Mouse (Mus musculus): ENCODE results near the gene Rnaset2a.
"Not testable (repeated sequence)": the region's sequence is repeated elsewhere in the genome, so short reads cannot be mapped to it uniquely, and the experiment has no call there.

Gene Rnaset2a

DNA sequence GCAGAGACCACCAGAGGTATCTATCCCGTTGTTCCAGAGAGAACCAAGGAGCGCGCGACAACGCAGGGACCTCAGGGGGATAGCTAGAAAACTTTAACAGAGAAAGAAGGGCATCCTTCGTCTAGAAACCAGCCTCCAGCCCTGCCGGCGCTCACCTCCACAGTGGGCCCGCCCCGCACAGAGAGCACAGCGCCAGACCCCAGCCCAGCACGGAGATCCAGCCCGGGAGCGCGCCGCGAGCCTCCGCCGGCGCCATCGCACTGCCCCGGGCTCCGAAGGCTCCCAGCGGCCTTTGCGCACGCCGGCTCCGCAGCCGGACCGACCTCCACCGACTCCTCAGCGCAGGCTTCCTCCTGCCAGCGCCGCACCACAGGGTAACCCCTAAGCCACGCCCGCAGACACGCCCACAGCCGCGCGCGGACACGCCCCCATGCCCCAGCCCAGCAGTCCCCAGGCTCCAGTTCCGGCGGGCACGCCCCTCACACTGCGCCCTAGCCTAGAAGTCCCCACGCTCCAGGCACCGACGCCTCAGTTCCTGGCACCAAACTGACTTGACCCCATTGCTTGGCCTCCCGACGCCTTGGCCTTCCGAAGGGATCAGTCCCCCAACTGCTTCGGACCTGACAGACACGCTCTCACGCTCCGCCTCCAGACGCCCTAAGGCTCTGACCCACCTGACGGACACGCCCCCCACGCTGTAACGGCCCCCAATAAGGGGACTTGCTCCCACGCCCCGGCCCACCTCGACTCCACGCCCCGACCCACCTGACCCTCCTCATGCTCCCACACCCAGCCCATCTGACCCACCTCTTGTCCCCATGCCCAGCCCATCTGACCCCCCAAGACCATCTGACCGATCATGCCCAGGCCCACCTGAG, at the start of gene Rnaset2a, which contains the start of gene Gm49673:
TSS of gene Rnaset2a (minus strand) at position 659 of the 878 bp plus-strand sequence.
TSS of gene Gm49673 (minus strand) at position 350 of the 878 bp plus-strand sequence.
- DNase-seq (ENCODE audit: low spot score in 2 of 2), result not testable (repeated sequence)

DNA sequence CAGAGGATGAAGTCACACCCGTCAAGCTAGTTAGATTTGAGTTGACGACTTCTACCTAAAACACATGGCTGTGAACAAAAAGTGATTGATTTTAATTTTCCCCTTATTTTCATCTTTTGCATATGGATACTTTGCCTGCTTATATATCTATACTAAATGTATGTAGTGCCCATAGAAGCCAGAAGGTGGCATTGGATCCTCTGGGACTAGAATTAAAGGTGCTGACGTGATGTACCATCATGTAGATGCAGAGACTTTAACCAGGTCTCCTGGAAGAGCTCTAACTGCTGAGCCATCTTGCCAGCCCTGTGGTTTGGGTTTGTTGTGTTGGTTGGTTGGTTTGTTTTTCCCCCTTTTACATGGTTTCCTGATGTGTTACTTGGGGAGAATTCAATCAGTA, 49.8 kb upstream of the Rnaset2a start:
- DNase-seq (ENCODE audit: low spot score in 2 of 2), result no peak

DNA sequence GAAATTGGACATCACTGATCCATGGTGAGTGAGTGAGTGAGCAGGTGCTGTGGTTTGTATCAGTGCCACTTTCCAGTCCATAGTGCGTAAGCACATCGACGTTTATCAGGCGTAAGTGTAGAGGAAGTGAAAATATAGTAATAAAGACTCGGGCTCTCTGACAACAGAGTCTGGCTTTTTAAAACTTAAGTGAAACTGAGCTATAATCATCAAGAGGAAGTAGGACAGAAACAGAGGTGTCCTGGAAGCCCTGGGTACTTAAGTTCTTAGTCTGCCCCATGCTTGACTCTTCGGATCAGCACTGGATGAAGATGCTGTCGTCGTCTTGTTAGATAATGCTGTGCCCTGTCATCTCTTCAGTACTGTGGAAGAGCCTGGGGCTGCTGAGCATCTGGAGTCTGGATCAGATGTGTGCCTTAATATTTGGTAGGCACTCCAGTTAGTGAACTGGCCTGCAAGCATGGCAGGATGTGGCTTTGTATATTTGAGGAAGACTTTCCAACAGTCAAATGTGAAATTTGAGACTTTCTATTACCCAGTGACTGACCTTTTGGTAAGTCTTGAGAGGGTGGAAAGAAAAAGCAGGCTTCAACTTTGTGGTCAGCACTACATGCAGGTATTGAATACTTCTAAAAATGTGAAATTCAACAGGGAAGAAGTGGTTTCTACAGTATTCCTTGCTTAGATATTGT, 47.9 kb upstream of the Rnaset2a start:
- DNase-seq (ENCODE audit: low spot score in 2 of 2), result no peak

DNA sequence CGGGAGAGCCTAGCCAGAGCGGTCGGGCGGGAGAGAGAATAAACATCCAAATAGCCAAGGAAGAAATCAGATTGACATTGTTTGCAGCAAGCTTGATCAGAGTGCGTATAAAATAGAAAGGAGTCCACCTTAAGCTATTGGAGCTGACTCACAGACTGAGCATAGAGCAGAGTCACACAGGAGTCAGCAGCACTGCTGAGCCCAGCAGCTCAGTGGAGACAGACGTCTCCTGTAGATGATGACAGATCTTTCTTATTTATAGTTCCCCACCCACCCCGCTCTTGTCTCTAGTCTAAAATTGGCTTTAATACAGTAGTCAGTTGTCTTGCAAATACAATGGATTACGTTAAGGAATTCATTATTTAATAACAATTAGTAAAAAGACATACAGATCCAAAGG, 45.8 kb upstream of the Rnaset2a start:
- DNase-seq (ENCODE audit: low spot score in 2 of 2), result no peak

DNA sequence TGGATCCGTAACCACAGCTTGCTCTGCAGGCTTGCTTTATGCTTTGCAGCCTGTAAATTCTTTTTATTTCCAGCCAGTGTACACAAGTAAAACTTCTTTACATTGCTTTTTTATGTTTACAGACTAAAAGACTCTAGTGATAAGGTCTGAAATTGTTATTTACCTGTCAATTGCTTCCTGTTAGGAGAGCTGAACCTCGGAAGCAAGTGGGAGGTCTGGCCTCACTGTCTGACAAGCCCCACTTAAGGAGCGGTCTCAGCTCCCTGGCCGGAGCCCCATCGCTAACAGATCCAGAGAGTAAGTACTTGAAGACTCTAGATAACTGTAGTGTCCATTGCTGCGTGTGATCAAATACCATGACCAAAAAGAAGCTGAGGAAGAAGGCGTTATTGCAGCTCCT, 36.3 kb upstream of the Rnaset2a start:
- DNase-seq (ENCODE audit: low spot score in 2 of 2), result no peak

DNA sequence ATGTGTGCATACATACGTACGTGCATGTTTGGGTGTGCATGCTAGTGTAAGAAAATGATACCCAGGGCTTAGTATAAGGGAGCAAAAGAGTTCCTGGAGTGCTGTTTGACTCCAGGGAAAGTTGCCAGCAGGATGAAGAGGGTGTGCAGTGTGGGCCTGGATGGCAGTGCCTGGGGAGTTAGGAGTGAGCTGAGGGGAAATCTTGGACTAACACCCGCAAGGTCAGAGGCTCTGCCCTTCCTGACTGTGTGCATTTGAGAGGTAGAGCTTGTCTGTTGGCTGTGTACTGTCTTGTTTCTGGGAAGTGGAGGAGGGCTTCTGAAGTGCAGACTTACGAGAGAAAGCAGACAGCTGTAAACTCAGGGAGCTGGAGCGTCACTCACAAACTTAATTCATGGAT, 35.9 kb upstream of the Rnaset2a start:
- no peak for DNase-seq (ENCODE audit: low spot score in 2 of 2)

DNA sequence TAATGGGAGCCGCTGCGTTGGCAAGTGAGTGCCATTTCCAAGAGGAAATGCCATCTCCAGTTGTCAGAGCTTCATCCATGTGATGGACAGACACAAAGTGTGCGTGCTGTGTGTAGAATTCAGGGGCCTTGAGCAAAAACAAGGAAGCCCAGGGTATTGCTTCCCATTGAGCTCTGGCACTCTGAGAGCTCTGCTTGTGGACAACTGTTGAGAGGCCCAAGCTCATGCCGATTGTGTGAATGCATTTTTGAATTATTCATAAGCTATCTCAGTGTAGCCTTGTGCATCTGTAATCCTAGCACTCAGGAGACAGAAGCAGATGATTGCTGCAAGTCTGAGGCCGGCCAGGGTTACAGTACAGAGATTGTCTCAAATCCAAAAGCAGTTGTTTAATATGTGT, 29.2 kb upstream of the Rnaset2a start:
- DNase-seq (ENCODE audit: low spot score in 2 of 2), result no peak

DNA sequence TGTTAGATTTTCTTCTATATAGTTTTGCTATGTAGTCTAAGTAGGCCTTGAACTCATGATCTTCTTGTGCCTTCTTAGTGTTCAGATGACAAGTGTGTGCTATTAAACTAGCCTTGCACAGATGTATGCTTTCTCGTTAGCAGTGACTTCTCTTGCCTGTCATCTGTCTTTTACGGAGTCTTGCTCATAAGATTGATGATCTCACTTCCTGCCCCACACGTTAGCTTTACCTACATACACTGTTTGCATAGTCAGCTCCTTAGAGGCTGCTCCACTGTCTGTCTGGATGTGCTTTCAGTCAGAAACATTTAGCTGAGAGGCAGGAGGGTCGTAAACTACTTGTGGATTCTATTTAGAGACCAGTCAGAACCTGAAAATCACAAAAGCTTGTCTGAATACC, 23.2 kb upstream of the Rnaset2a start:
- no peak for DNase-seq (ENCODE audit: low spot score in 2 of 2)

DNA sequence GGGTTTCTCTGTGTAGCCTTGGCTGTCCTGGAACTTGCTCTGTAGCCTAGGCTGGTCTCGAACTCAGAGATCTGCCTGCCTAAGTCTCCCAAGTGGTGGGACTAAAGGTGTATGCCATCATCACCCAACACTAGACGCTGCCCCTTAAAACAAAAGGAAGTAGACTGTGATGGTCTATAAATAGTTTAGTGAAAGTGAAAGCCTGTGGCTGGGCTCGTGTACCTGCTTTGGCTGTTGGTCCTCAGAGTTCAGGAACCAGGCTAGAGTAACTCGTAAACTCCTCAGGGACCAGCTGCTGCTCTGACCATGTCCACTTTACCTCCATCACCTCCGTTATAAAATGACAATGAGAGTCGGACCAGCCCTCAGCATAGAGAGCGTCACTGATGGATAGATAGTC, 22.4 kb upstream of the Rnaset2a start:
- no peak for DNase-seq (ENCODE audit: low spot score in 2 of 2)

DNA sequence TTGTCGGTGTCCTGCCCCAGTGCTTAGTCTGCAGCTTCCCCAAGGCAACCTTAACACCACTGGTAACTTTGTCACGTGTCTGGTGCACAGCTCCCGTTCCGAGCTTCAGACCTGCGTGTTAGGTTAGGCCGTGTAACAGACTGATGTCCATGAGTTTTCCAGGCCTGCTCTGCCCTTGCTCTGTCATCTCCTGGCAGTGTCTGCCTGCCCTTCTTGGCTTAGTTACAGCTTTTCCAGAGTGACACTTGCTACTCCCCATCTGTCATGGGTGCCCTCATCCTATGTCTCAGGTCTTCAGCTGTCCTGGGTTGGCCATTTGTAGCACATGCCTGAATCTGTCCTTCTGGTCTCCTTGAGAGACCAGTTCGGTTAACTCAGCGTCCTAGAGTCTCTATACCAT, 19.5 kb upstream of the Rnaset2a start:
- DNase-seq (ENCODE audit: low spot score in 2 of 2), result not testable (repeated sequence)

DNA sequence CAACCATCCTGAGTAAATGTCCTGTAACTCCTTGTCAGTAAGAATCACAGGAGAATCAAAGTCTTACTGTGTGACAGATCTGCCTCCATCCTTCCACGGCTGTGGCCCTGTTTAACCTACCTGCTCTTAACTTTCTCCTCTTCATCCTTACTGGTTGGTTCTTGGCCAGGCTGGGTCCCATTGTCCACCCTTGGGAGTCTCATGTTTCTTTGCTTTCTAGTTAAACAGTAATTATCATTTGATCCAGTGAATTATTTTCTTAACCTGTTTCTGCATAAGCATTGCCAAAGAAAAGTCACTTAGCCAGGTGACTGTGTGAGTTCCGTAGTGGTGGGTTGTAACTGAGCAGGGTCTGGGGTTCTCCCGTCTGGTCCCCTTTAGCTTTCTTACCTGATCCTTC, 18.6 kb upstream of the Rnaset2a start:
- not testable (repeated sequence) for DNase-seq (ENCODE audit: low spot score in 2 of 2)

DNA sequence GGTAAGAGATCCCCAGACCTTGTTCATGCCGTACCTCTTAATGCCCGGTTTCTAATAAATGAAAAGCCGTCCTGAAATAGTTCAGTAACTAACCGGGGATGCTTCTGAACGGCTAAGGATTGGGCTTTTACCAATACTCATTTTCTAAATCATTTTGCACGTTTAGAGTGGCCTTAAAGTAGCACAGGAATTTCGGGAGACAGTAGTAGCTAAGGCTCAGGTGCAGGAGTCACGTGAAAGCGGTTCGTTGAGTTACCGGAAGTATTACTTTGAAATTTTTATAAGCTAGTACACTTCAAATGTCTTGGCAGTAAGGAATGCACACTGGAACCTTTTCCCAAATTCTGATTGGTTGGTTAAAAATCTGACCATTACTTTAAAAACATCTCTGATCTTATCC, 18.1 kb upstream of the Rnaset2a start:
- DNase-seq (ENCODE audit: low spot score in 2 of 2), result not testable (repeated sequence)

DNA sequence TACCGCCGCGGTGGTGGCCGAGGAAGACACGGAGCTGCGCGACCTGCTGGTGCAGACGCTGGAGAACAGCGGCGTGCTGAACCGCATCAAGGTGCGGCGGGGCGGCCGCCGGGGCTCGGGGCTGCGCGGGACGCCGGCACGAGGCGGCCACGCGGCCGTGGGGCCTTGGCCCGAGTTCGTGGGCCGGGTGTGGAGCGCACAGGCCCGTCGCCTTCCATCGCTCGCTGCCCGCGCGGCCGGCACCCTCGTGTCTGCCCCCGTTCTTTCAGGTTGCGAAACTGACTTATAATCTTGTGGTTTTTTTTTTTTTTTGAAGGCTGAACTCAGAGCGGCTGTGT, 17.7 kb upstream of the Rnaset2a start:
- peak in 1 of 2 experiments; percentile 33 for DNase-seq (ENCODE audit: low spot score in 2 of 2)

DNA sequence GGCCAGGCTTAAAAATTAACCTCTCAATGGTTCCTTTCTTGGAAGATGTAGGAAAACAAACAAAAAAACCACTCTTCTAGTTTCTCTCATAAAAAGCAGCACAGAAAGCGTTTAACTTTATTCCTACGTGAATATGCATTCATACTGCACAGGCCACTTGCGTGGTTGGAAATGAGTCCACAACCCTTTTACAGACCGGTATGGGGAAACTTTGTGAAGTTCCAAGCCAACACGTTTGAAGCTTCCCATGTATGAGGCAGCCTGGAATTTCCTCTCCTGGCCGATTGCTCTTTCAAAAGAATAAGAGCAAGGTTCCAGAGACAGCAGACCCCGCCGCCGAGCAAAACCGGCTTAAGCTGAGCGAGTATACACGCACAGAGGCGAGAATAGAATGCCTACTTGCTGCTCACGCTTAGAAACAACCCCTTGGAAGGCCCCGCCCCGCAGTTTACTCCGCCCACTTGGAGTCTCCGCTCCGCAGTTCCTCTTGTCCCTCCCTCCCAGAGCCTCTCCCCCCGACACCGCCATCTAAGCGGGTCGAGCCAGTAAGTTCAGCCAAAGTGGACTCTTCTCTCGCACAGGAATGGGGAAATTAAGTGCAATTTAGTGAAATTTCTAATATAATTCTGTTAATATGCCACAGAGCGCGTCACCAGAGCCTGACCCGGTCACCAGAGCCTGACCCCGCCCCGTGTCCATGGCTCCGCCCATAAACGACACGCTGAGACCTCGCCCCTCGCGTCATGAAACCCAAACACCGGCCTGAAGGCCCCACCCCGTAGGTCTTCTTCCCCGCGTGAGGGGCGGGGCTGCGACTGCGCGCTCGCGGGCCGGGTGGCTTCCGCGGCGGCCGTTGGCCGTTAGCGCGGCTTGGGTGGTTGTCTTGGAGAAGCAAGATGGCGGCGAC, 17.1 kb upstream of the Rnaset2a start, which contains the start of gene Fgfr1op:
TSS of gene Fgfr1op (plus strand) at position 801 of the 907 bp plus-strand sequence.
- DNase-seq (ENCODE audit: low spot score in 2 of 2), result peak; percentile 51 to 73

DNA sequence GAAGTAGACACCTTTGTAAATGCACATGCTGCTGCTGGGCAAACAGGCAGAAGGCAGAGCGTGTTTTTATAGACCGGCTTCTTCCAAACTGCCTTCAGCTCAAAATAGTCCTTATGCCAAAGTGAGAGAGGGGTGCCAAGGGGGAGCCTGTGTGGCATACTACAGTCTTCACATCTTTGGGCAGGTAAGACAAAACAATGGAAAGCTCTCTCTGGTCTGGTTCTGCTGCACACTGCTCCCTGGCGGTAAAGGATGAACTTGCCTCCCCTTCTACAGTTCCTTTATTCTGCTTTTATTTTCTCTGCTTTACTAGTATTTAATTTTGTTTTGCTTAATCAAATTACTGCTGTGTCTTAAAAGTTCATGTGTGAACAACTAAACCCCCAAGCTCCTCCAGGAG, 13.1 kb upstream of the Rnaset2a start:
- not testable (repeated sequence) for DNase-seq (ENCODE audit: low spot score in 2 of 2)

DNA sequence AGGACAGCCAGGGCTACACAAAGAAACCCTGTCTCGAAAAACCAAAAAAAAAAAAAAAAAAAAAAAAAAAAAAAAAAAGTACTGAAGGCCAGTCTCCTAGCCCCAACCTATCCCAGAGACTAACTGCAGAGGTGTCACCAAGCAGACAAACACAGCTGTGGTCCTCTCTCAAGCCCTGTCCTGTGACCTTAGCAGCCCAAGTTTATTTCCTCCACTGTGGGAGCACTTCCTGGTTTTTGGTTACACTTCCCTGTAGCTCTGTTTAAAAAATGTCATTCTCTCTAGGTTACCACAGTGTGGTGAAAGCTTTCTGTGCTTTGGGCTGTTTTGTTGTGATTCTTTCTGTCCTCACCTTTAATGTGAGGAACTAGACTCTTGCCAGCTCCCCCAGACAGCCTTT, 10.7 kb upstream of the Rnaset2a start:
- DNase-seq (ENCODE audit: low spot score in 2 of 2), result not testable (repeated sequence)

DNA sequence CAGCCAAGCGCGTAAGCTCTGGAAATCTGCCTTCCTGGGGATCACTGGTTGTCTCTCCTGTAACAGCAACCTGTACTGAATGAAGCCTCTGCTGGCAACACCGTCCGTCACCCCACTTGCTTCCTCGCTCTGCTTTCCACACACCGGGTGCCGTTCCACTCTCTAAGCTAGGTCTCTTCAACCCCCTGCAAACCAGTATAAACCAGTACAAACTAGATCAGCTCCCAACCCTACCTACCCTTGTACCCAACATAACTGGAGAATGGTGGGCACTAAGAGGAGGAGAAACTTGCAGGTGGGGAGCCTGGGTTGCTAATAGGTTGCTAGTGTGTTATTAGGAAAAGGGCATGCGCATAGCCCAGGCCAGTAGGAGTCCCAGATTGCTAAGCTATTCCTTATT, 8.1 kb upstream of the Rnaset2a start:
- DNase-seq (ENCODE audit: low spot score in 2 of 2), result not testable (repeated sequence)

DNA sequence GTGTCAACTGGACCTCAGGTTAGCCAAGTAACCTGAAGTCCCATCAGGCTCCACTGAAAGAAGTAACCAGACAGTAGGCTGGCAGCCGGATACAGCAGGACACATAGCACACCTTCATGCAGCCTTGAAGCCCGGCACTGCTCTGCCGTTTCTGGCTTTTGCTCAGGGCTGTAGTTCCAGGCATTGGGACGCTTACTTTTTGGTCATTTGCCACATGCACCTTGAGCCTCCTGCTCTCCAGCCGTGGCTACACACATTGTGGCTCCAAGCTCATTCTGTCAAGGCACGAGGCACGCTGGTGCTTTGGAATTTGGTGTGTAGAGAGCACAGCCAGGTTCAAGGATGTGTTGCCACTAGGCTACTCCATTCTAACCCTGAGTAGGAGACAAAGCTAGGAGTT, 7.1 kb upstream of the Rnaset2a start:
- not testable (repeated sequence) for DNase-seq (ENCODE audit: low spot score in 2 of 2)

DNA sequence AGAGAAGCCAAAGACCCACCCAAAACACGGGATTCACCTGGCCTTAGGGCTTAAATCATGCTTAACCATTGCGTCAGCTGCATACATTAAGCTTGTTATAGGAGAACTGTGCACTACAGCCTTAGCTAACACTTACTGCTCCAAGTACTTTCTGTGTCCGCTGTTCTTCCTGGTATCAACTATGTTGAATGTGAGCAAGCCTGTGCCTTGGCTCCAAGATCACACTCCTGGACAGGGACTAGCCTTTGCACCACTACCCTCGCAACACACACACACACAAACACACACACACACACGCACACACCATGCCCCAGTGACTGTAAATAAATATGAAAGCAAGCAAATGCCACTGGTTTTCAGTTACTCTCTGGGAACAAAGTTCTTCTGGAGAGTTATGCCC, 966 bp downstream of the Rnaset2a start:
- not testable (repeated sequence) for DNase-seq (ENCODE audit: low spot score in 2 of 2)

DNA sequence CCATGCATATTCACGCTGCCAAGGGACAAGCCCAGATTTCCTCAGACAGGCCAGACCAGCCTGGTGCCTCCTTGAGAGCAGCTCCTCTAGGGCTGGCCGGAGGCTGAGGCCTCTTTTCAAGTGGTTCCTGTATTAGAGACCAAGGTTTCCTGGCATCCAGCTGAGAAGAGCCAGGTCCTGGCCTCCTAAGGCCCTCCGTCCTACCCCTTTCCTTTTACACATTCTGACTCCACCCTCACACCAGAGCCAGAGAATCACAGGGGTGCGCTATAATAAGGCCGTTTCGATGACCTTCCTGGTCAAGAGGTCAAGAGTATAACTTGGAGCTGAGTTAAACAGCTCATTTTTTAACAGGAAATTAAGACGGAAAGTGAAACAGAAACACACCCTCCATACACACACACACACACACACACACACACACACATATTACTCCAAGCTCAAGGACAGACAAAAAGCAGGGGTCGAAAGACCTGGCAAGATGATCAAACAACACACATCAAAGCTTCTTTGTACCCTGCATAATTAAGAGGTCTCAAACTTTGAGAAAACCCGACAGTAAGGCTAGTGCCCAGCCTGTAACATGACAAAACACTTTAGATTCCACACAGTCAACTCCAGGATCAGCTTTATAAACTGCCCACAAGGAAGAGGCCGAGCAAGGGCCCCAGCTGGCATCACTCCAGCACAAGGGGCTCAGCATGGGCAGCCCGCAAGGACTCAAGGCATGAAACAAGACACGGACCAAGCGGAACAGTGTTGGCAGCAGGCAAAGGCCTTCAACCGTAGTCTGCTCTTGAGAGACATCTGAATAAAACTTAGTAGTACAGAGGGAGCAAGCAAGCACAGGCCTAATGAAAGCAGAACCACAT, 3.9 kb downstream of the Rnaset2a start:
- not testable (repeated sequence) for DNase-seq (ENCODE audit: low spot score in 2 of 2)

DNA sequence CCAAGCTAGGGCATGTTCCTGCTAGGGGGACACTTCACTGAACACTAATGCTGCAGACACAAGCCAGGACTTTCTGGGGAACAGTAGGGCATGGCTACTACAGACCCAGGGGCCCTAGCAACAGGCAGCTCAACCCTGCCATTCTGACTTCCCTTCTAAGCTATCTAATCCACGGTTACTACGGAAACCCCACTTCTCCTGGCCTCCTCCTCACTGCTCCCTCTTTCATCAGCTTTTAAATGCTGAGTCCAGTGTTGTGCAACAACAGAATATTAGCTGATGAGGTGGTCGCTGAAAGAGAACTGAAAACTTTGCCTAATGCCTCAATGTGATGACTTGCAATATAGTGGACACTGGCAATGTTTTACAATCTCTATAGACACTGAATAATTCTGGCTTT, 7.7 kb downstream of the Rnaset2a start:
- DNase-seq (ENCODE audit: low spot score in 2 of 2), result not testable (repeated sequence)
